Mouse (Mus musculus) liver, adult 2 months (tissue): ENCODE measurements around the gene Rffl. TPM values are rescaled to one million over a fixed set of nuclear protein-coding genes. Genes with fewer than 3 reads are reported as not detected.
A peak's percentile ranks its signal among the peaks of the same experiment; 100 is the strongest.

Source experiments
- DNase-seq: peaks from one replicate; pipeline ENCODE4 v3.0.0-alpha.2; 2011; ENCODE audit warnings: low read depth, low spot score; ENCODE audit errors: extremely low read depth
- H3K27ac ChIP-seq: fragments of 200-500 bp; replicated peaks from 2 replicates; pipeline ENCODE4 v1.5.1; 2012; ENCODE audit warnings: low read depth, mild to moderate bottlenecking, control low read depth, inconsistent platforms, low read length; ENCODE audit not compliant: insufficient read depth
- H3K27me3 ChIP-seq: fragments of 200-500 bp; 2 replicates; pipeline ENCODE4 v1.6.1; 2012; ENCODE audit warnings: mild to moderate bottlenecking, moderate library complexity, low read length, inconsistent platforms; ENCODE audit not compliant: control insufficient read depth, insufficient read depth
- H3K36me3 ChIP-seq: fragments of 200-500 bp; 2 replicates; pipeline ENCODE4 v1.6.1; 2012; ENCODE audit warnings: low read length, inconsistent platforms; ENCODE audit not compliant: control insufficient read depth, insufficient read depth
- H3K4me1 ChIP-seq: fragments of 200-500 bp; 2 replicates; pipeline ENCODE4 v1.6.1; 2011; ENCODE audit warnings: low read length; ENCODE audit not compliant: control insufficient read depth, insufficient read depth
- H3K4me3 ChIP-seq: fragments of 200-500 bp; 2 replicates; pipeline ENCODE4 v1.5.1; 2011; ENCODE audit warnings: low read depth, mild to moderate bottlenecking, control low read depth, low read length, moderate library complexity; ENCODE audit not compliant: insufficient read depth
- H3K79me2 ChIP-seq: fragments of 200-500 bp; 2 replicates; pipeline ENCODE4 v1.6.1; 2012; ENCODE audit warnings: inconsistent platforms, mild to moderate bottlenecking, low read length, moderate library complexity; ENCODE audit not compliant: control insufficient read depth, insufficient read depth
- H3K9ac ChIP-seq: fragments of 200-500 bp; 2 replicates; pipeline ENCODE4 v1.6.1; 2012; ENCODE audit warnings: low read depth, mild to moderate bottlenecking, control low read depth, inconsistent platforms, low read length
- CTCF ChIP-seq: fragments of 200-500 bp; IDR thresholded peaks from 2 replicates; pipeline ENCODE4 v1.5.1; 2011; ENCODE audit warnings: low read depth, low read length, control low read depth
- POLR2A ChIP-seq: fragments of 200-500 bp; IDR thresholded peaks from 2 replicates; pipeline ENCODE4 v1.6.1; 2011; ENCODE audit warnings: low read length, control low read depth; ENCODE audit not compliant: insufficient read depth; ENCODE audit errors: extremely low read depth
- WGBS: fragments of 180-500 bp; shearing (Covaris S2); methylation state at CpG from one replicate; pipeline ENCODE4 v1.1.7; 2018; 5-methylcytosine and 5-hydroxymethylcytosine counted together
- polyA plus RNA-seq: library from polyadenylated mRNA; depleted of rRNA; stranded (reverse); fragments of >200 nt; gene quantifications from 2 replicates; pipeline ENCODE4 v1.2.3, GENCODE M21; 2012; rRNA removed
- total RNA-seq: library from RNA; depleted of rRNA; stranded (reverse); fragments of >200 nt; gene quantifications from 2 replicates; pipeline ENCODE4 v1.2.3, GENCODE M21; 2014; rRNA removed

The Rffl gene
- total RNA-seq = 10.6 and 12.5 TPM in 2 replicates
- polyA plus RNA-seq = 11.7 and 12.7 TPM in 2 replicates

GRCm38 (mm10) chr11:82871031-82871446 lies at the start of gene Rffl:
TSS of gene Rffl (minus strand) at chr11:82871210.
- Histone ChIP-seq H3K36me3 (no peaks in the 10 kb centered on the region; the same call in 1 of the 2 replicates), H3K27me3 (no peaks in the 10 kb centered on the region), H3K4me3 (peak within 1 kb of the TSS; percentile 78), H3K4me1 (peaks cover 2% of the 10 kb centered on the region; the same call in 1 of the 2 replicates), H3K79me2 (peaks cover 3% of the 10 kb centered on the region; the same call in 1 of the 2 replicates), H3K9ac (peak within 1 kb of the TSS; percentile 91), H3K27ac (peak within 1 kb of the TSS; percentile 87)
- DNase-seq = peak; percentile 68
- under 1% methylated on average over 43 of the region's 43 CpGs for whole genome bisulfite sequencing
- TF ChIP-seq CTCF = peak; percentile 86
- TF ChIP-seq POLR2A = peak; percentile 65; the same call in 1 of the 2 replicates

- no peaks in the 10 kb centered on the region for H3K36me3 ChIP-seq
- no peak overlapping the region for H3K4me3 ChIP-seq
- no peaks in the 10 kb centered on the region for H3K79me2 ChIP-seq
- DNase-seq = peak; percentile 51
- 16% methylated on average over 10 of the region's 10 CpGs for WGBS
- peaks cover 3% of the 10 kb centered on the region; the same call in 1 of the 2 replicates for H3K4me1 ChIP-seq
- H3K9ac ChIP-seq = no peak overlapping the region
- TF ChIP-seq CTCF (no peak), POLR2A (no peak)
- H3K27me3 ChIP-seq = peaks cover 4% of the 10 kb centered on the region; the same call in 1 of the 2 replicates
- H3K27ac ChIP-seq = no peak overlapping the region
Measured at GRCm38 (mm10) chr11:82920768-82921167, 49.8 kb upstream of the Rffl start.

GRCm38 (mm10) chr11:82914711-82915352 lies 43.8 kb upstream of the Rffl start:
- no peak overlapping the region for H3K4me3 ChIP-seq
- no peaks in the 10 kb centered on the region for H3K79me2 ChIP-seq
- no peak overlapping the region for H3K27ac ChIP-seq
- peak; percentile 33 for DNase-seq
- no peaks in the 10 kb centered on the region for H3K27me3 ChIP-seq
- 7% methylated on average over 16 of the region's 16 CpGs for WGBS
- TF ChIP-seq CTCF (peak; percentile 99), POLR2A (no peak)
- H3K36me3 ChIP-seq = no peaks in the 10 kb centered on the region
- no peak overlapping the region for H3K9ac ChIP-seq
- no peaks in the 10 kb centered on the region for H3K4me1 ChIP-seq

GRCm38 (mm10) chr11:82910679-82911389 lies 39.8 kb upstream of the Rffl start:
- TF ChIP-seq CTCF (no peak), POLR2A (no peak)
- H3K4me3 ChIP-seq = no peak overlapping the region
- H3K27me3 ChIP-seq = no peaks in the 10 kb centered on the region
- H3K9ac ChIP-seq = no peak overlapping the region
- no peak for DNase-seq
- no peak overlapping the region for H3K27ac ChIP-seq
- no peaks in the 10 kb centered on the region for H3K36me3 ChIP-seq
- 0 out of 2 replicates have a peak, but pooled peaks cover 4% of the 10 kb centered on the region for H3K79me2 ChIP-seq
- H3K4me1 ChIP-seq = peaks cover 6% of the 10 kb centered on the region
- WGBS = 66% methylated on average over 11 of the region's 11 CpGs

GRCm38 (mm10) chr11:82910250-82910649 lies 39.2 kb upstream of the Rffl start, which contains the start of gene Unc45b:
TSS of gene Unc45b (plus strand) at chr11:82910550.
- H3K9ac ChIP-seq = no peak within 1 kb of the TSS
- no peak for DNase-seq
- no peak within 1 kb of the TSS for H3K4me3 ChIP-seq
- 84% methylated on average over 4 of the region's 4 CpGs for WGBS
- no peaks in the 10 kb centered on the region for H3K27me3 ChIP-seq
- H3K79me2 ChIP-seq = 0 out of 2 replicates have a peak, but pooled peaks cover 4% of the 10 kb centered on the region
- H3K36me3 ChIP-seq = no peaks in the 10 kb centered on the region
- peaks cover 6% of the 10 kb centered on the region for H3K4me1 ChIP-seq
- H3K27ac ChIP-seq = no peak within 1 kb of the TSS
- TF ChIP-seq CTCF = no peak
- TF ChIP-seq POLR2A = no peak

GRCm38 (mm10) chr11:82908608-82908989 lies 37.6 kb upstream of the Rffl start:
- Histone ChIP-seq H3K4me1 (peaks cover 6% of the 10 kb centered on the region), H3K27ac (no peak overlapping the region), H3K4me3 (no peak overlapping the region), H3K9ac (no peak overlapping the region), H3K36me3 (no peaks in the 10 kb centered on the region), H3K79me2 (0 out of 2 replicates have a peak, but pooled peaks cover 4% of the 10 kb centered on the region), H3K27me3 (no peaks in the 10 kb centered on the region)
- no peak for TF ChIP-seq CTCF
- no peak for TF ChIP-seq POLR2A
- DNase-seq = no peak
- WGBS = 54% methylated on average over 10 of the region's 10 CpGs
